Mouse (Mus musculus): Measurements from ENCODE around the gene Nsl1.
A peak's percentile ranks its signal among the peaks of the same experiment; 100 is the strongest.

- TF ChIP-seq CTCF (IDR thresholded peaks at IDR 0.05; ENCODE audit: low read depth) = peak; percentile 42
- TF ChIP-seq EP300 (IDR thresholded peaks at IDR 0.05; ENCODE audit: low read depth) = no peak
Measured at GRCm38 (mm10) chr1:191097802-191098747, 35.3 kb downstream of the Nsl1 start, which contains the start of gene Batf3.

All from liver, postnatal 0 days (tissue).